In genomic region chr10:57847916-57848682, GRCm38 (mm10) we compare ENCODE assay signal across 8 mouse cellular contexts. TPM values are rescaled to one million over a fixed set of nuclear protein-coding genes. Genes with fewer than 3 reads are reported as not detected.
DNase-seq lines count a peak whose midpoint lies in the region; ATAC-seq lines count a peak whose summit lies in the region.

No protein-coding gene starts in this region.

- no peaks in the 10 kb centered on the region for H3K4me1 ChIP-seq in limb, embryonic 11.5 days (ENCODE audit: control insufficient read depth, insufficient read depth, low read length)
- H3K4me1 ChIP-seq in limb, embryonic 10.5 days = no peaks in the 10 kb centered on the region

- no peak overlapping the region for H3K9ac ChIP-seq in limb, embryonic 11.5 days (ENCODE audit: low read length)

- no peak overlapping the region for H3K4me2 ChIP-seq in limb, embryonic 11.5 days (ENCODE audit: low read depth, severe bottlenecking)

- H3K27ac ChIP-seq in limb, embryonic 11.5 days (replicated peaks; ENCODE audit: low read depth, low read length) = no peak overlapping the region
- H3K27ac ChIP-seq in limb, embryonic 10.5 days = no peak overlapping the region

- H3K27me3 ChIP-seq in limb, embryonic 11.5 days (ENCODE audit: control insufficient read depth, insufficient read depth, low read length) = no peaks in the 10 kb centered on the region
- no peaks in the 10 kb centered on the region for H3K27me3 ChIP-seq in limb, embryonic 10.5 days (ENCODE audit: low read depth, poor library complexity, severe bottlenecking)

- DNase-seq in limb, embryonic 11.5 days (ENCODE audit: low spot score) = peak; percentile 60
- no peak for DNase-seq in limb, embryonic 10.5 days (ENCODE audit: low spot score)
- peak; percentile 80 for DNase-seq in NIH3T3 (ENCODE audit: low read depth)
- DNase-seq in embryo, embryonic 11 days = peak; percentile 72
- DNase-seq in induced T-regulatory cell, adult 2 months (ENCODE audit: low read depth) = peak; percentile 82
- DNase-seq in mesoderm, embryonic 11.5 days (ENCODE audit: low read depth, low spot score) = peak; percentile 73
- peak; percentile 27 for DNase-seq in thymus, postnatal 14 days
- DNase-seq in urinary bladder, adult 18-20 months (ENCODE audit: low spot score in 2 of 2) = no peak

- WGBS in limb, embryonic 11.5 days = 53% methylated on average over 6 of the region's 6 CpGs
- WGBS in limb, embryonic 10.5 days = 65% methylated on average over 6 of the region's 6 CpGs

- no peaks in the 10 kb centered on the region for H3K9me3 ChIP-seq in limb, embryonic 11.5 days (ENCODE audit: control insufficient read depth, low read length)
- no peaks in the 10 kb centered on the region for H3K9me3 ChIP-seq in limb, embryonic 10.5 days (replicated peaks)

- H3K4me3 ChIP-seq in limb, embryonic 11.5 days (ENCODE audit: low read depth, low read length) = no peak overlapping the region
- no peak overlapping the region for H3K4me3 ChIP-seq in limb, embryonic 10.5 days

- 0 out of 2 replicates have a peak, but pooled peaks have one; percentile 13 for ATAC-seq in limb, embryonic 11.5 days (ENCODE audit: insufficient number of reproducible peaks, low FRiP score, low TSS enrichment, low read depth)

- no peaks in the 10 kb centered on the region for H3K36me3 ChIP-seq in limb, embryonic 11.5 days (ENCODE audit: control insufficient read depth, insufficient read depth, low read length)
- H3K36me3 ChIP-seq in limb, embryonic 10.5 days = no peaks in the 10 kb centered on the region

RNA-seq across cellular contexts. Expression of gene Smpdl3a, which starts 54.0 kb away (rescaled TPM):
- polyA plus RNA-seq in limb, embryonic 11.5 days (2014; fragmentation: Nextera tagmentation; extraction: Ambion mirVana) = 5.9 and 7.9 TPM in 2 replicates
- 3.2 and 5.1 TPM in 2 replicates for polyA plus RNA-seq in limb, embryonic 10.5 days (2016; fragmentation: Nextera tagmentation; extraction: Ambion mirVana)

Comparison
In these comparisons a context has a peak if more than half of its experiments do, and no peak if none do; other contexts are left out.
1. DNase-seq: peak in limb, embryonic 11.5 days (single experiment), NIH3T3 (single experiment), embryo, embryonic 11 days (single experiment), induced T-regulatory cell, adult 2 months (single experiment), mesoderm, embryonic 11.5 days (single experiment) and thymus, postnatal 14 days (single experiment); none in limb, embryonic 10.5 days (single experiment) and urinary bladder, adult 18-20 months (0 of 2).